Mouse (Mus musculus): Measurements from ENCODE around the gene Corin.

Corin gene

DNA sequence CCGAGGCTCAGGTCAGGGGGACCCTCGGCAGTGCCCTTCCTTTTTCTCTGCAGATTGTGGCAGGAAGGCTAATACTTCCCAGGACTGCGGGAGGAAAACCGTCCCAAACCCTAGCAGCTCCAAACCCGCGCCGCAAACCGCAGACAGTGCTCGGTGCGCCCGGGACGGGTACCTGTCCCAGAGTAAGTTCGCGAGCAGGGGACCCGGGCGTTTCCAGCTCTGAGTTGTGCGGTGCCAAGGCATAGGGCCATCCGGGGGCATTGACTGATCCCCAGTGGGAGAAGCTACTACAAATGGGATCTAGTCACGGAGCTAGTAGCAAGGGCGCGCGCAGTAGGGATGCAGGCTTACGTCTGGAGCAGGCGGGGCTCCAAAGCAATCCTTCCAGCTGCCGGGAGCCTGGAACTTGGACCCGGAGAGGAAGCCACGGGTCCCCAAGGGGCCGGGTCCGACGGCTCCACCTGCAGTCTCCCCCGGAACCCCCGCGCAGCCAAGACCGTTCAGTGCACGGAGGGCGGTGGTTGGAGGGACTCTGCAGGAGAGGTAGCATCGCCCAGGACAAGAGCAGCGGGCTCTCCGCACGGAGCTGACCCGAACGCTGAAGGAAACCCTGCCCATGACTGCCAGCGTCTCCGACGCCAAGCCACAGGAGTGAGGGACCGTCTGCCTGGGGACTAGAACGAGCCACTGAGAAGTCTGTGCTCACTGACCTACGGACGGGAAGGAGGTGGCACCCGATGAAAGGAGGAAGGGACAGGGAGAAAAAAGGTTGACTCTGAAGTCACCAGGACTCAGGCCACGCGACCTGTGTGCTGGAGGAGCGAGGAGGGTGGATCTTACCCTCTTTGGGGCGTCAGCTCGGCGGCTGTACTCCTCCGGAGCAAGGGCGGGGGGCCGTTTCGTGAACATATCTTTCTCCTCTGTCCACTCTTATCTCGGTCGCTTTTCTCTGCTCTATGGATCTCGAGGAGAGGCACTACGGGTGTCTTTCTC is at the start of gene Corin:
Corin (minus strand) TSS at position 943 of the 993 bp plus-strand sequence.
- DNase-seq (ENCODE audit: low read depth, low spot score), result no peak

DNA sequence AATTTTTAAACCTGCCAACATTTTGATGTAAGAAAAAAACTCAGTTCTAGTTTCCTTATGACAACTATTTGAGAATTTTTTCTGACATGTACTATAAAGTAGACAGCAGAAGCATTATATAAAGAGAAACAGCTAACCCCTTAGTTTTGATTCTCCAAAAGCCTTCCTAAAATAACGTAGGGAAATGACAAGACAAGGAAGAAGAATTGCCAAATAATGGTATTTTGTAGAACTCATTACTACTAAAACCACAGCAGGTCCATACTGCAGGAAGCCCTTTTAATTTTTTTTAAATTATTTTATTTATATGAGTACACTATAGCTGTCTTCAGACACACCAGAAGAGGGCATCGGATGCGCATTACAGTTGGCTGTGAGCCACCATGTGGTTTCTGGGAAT is 46.9 kb upstream of the Corin start:
- DNase-seq (ENCODE audit: low read depth, low spot score), result no peak

DNA sequence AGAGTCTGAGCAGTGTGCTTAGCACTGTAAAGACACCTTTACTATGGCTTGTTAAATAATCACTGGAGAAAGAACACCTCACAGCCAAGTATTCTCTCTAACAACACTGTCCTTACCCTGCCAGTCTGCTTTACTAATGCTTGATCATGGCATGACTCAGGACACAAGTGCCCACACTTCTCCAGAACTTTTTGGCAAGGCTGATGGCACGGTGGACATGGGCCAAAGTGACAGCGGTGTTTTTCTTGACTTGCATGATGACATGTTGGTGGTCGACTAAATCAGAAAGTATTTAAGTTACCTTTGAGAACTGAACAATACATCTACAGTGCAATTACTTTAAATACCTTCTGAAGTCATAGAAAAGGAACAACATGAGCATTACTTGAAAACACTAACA is 24.6 kb upstream of the Corin start:
- DNase-seq (ENCODE audit: low read depth, low spot score), result no peak

DNA sequence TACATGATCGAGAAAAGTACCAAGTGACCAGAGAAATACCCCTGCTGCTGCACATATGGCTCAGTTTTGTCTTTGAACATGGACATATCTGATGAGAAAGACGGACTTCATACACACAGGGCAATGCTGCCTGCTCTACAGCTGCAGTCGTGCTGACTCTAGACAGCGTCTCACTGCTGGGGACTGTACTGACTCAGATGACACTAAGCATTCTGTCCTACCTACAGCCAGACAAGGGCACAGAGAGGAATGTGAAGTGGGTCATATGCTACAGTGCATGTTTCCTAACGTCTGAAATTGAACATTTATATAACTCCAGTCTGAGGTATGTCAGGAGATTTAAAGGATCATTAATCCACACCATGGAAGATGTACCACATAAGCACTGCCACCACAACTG is 9.5 kb upstream of the Corin start:
- DNase-seq (ENCODE audit: low read depth, low spot score), result no peak

DNA sequence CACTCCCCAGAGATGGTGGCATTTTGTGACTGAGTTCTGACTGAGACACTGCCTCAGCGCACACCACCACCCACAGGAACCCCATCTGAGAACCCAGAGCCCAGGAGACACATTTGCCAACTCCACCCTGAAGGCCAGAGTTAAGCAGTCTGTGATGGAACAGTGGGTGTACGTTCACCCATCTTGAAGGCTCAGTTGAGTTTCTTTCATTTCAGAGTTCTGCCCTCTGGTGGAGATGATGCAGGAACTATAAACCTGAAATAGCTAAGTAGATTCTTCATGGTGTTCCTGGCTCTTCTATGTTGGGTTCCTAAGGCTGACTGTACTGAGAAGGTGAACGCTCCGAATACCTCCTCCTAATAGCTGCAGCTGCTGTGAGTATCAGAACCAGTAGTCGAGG is 1.5 kb upstream of the Corin start:
- DNase-seq (ENCODE audit: low read depth, low spot score), result no peak

DNA sequence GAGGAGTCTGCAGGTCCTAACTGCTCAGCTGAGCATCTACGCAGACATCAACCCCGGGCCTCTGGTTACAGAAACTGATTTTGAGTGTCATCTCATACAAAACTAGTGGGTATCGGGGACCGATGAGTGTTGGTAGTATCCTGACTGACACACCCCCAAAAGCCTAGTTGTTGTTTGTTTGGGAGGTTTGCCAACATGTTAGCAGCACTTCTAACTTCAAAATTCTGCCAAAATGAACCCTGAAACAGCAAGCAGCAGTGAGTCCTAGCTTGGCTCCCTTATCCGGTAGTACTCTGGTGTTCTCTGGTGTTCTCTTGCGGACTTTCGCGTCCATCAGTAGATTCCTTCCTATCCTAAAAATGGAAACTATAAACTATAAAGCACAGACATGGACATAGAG is 1.5 kb downstream of the Corin start:
- DNase-seq (ENCODE audit: low read depth, low spot score), result no peak

DNA sequence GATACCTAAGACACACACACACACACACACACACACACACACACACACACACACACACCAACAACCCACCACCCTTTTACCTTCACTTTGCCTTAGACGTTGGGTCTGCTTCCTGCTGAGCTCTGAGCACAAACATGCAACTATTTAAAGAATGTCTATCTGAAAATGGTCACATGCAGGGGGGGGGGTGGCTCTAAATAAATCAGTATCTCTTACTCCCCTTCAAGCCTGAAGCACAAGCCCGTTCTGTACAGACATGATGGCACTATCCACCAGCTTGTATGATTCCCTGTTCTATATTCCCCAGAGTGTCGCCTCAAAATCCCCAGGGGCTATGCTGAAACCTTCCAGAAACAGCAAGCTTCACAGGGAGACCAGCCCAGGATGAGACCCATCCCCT is 2.5 kb downstream of the Corin start:
- no peak for DNase-seq (ENCODE audit: low read depth, low spot score)

DNA sequence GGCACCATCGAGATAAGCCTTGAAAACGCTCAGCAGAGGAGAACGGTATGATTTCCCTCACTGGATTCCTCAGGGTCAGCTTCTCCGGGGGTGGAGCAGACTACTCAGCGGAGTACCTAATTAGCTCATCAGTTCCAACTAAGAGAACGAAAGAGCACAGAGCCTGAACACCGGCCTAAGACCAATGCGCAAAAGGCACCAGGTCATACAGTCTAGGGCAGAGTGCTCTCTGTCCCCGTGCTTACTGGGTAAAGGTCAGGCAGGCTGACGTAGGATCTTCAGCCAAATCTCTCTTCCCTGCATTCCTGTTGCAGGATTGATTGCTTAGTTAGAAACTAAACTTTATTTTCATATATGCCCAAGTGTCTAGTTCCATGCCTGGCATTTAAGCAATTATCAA is 6.0 kb downstream of the Corin start:
- no peak for DNase-seq (ENCODE audit: low read depth, low spot score)

DNA sequence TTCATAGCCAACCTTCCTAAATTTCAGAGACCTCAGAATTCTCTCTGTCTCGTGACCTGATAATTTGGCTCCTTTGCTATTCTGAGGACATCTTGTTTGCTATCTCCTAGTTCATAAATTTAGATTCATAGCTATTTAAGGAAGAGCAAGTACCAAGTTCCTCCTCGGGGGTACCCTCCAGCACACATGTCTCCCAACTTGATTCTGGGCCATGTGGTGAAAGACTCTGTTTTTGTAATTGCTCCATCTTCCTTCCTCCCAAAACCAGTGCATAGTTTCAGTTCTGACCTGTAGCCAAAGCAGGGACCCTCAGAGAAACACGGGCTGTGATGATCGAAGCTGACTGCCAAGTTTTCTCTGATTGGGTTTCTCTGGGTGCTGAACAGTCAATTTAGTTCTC is 7.5 kb downstream of the Corin start:
- DNase-seq (ENCODE audit: low read depth, low spot score), result no peak

DNA sequence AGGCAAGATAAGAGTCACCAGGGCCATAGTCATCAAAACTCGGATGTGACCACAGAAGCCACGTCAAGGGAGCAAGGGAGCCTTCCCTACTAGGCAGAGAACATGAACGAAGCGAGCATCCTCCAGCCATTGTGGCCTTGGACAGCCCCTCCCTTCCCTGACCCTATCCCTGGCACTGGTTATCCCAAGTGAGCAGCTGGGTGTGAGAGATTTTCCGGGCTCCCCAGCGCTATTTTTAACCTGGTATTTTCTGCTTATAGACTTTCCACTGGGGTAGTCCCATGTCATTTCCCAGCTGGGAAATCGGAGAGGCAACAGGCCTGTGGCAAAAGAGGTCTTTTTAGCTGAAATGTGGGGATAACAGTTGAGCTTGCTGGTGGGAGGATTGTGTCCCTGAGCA is 10.4 kb downstream of the Corin start:
- no peak for DNase-seq (ENCODE audit: low read depth, low spot score)

DNA sequence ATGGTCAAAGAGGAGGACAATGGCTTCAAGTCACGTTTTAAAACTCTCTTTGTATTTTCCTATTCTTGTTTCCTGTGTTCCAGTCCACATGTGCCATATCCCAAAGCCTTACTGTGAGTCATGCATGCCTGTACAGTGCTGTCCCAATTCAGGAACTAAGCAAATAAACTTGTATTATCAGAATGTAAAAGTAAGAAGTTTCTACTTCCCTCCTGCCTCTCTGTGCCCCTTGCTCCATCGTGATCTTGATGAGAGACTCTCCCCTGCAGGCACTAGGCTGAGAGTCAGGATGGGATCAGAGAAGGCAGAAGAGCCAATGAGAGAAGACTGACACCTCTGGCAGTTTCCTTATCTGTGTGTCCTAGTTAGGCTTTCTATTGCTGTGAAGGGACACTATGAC is 13.0 kb downstream of the Corin start:
- DNase-seq (ENCODE audit: low read depth, low spot score), result no peak

DNA sequence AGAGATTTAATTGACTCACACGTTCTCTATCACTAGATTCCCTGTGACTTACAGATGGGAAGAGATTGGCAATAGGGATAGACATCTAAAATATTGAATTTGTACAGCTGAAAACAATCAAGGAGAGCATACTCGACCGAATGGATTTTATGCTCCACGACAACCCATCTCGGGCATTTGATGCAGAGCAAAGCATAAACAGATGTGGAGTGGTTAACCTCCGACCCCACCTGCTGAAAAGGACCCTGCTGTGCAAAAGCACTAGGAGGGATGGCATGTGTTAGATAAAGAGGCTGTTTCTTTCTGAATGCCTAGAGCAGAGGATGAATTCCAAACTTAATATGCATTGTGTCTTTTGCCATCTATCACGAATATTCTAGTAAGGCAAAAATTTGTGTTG is 23.8 kb downstream of the Corin start:
- DNase-seq (ENCODE audit: low read depth, low spot score), result no peak

DNA sequence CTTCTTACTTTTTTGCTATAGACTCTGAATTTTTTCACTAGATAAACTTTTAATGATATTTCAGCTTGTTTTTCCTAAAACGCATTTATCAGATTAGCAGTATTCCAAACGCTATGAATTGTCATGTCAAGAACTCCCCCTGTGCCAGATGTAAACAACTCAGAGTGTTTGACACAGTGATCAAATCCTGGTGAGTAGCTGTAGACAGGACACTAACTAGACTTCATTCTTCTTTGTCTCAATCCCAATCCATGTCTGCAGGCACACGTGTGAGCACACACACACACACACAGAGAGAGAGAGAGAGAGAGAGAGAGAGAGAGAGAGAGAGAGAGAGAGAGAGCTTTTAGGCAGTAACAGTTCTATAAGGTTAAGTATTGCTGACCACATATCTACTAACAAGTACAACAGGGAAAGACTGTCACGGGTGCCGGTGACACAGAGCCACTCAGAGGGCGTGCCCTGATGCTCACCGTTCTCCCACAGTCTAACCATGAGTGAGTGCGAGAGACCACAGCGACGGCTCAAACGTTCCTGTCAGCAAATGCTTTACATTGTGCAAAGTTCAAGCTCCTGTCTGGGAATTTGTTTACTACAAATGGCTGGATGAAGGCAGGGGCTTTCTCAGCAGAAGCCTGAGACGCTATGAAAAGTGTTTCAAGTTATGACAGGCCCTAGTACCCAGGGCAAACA is 31.8 kb downstream of the Corin start:
- DNase-seq (ENCODE audit: low read depth, low spot score), result no peak

DNA sequence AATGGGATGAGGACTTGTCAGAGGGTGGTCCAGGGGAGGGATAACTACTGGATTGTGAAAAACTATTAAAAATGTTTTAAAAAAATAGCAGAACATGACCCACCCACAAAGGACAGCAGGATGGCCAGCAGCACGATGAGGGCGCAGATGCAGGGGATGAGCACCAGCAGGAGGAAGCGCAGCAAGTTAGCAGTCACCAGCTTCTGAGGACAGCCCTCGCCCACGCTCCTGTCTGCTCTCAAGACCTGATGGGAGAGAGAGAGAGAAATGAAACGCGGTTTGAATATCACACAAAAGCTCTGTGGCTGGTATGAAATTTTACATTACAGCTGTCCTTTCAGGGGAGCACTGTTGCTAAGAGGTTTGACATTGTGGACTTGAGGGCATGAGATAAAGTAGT is 32.5 kb downstream of the Corin start:
- DNase-seq (ENCODE audit: low read depth, low spot score), result no peak

DNA sequence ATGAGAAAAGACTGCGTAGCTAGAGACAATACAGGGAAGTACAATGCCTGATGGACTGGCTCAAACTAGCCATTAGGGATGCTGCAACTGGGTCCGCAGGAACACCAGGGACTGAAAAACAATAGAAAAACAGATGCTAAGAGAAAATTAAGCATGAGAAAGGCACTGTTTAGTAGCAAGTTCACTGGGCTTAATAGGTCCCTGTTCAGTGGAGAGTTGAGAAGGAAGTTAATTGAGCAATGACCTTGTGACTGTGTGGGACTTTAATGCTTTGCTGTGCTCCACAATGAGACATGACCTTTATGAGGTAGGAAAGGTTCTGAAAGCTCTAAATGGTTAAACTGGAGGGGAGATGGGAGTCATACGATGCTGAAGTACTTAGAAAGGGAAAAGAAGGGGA is 39.3 kb downstream of the Corin start:
- no peak for DNase-seq (ENCODE audit: low read depth, low spot score)

DNA sequence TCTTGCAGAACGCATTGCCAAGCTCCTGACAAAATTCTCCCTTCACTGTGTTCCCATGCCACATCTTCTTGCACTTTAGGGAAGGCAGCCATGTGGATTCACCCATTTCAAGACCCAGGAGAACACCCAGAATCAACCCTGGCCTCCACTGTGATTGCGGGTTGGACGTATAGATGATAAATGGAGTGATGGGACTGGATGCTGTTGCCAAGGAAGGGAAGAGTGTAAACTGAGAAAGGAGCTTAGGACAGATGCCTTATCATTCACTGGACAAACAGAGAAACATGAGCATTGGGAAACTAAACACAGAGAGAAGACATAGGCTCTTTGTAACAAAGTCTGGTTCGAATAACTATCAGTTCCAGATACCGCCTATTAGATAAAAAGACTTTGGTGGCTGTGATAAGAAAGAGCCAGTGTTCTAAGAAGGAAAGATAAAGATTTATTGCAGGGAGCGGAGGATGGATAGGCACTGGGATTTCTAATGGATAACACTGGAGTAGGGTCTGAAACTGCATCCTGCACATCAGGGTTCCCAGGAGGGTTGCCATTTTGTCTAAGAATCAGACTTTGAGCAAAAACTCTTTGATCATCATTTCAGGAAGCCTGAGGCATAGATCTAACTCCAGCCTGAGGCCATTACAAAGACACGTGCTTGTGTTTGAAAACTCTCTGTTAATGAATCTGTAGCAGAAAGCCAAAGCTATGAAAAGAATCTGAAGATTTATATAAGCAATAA is 44.7 kb downstream of the Corin start:
- no peak for DNase-seq (ENCODE audit: low read depth, low spot score)

DNA sequence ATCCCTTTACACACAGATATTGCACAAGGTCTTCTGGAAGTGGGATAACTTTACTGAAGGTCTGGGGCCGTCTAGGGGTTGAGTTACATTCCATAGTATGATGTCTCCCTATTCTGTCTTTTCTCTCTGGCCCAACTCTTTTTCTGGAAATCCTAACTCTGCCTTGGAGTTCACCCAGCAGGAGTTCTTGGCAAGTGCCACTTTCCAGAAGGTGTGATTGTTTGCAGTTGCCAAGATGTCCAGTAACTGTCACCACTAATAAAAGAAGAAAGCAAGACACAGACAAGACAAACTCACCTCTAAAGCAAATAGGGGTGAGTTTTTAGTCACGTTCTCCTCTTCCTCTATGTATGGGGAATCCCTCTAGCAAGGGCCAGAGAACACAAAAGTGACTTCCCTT is 50.6 kb downstream of the Corin start:
- no peak for DNase-seq (ENCODE audit: low read depth, low spot score)

DNA sequence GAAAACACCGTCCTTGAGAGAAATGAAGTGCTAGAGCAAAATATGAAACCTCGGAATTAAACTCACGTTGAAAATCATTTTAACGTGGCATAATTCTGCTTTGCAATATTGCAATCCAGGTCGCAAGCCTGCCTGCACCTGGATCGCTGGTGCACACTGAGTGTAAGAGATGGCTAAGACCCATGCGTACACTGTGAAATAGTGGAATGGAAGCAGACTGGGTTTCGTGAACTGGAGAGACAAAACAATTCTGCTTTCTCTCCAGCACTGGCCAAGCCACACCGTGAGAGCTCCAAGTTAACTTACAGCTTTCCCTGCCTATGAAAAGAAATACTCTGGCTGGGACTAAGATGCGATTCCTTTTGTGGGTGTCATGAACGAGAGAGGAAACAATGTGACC is 51.1 kb downstream of the Corin start:
- DNase-seq (ENCODE audit: low read depth, low spot score), result no peak

DNA sequence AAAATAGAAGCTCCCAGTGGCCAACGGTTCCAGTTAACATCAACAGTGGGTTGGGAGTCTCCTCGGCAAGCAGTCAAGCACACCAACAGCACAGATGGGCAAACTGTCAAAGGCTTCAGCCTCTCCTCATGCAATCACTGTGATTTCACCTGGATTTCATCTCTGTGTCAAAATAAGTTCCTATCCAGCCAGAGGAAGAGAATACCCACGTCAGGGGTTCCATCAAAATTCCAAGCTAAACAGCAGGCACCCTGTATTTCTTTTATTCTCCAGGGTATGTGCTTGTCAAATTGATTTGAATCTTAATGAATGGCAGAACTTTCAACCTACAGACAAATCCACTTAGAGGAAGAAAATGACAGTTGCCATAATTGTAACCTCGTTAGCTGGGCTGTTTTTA is 51.5 kb downstream of the Corin start:
- DNase-seq (ENCODE audit: low read depth, low spot score), result no peak

DNA sequence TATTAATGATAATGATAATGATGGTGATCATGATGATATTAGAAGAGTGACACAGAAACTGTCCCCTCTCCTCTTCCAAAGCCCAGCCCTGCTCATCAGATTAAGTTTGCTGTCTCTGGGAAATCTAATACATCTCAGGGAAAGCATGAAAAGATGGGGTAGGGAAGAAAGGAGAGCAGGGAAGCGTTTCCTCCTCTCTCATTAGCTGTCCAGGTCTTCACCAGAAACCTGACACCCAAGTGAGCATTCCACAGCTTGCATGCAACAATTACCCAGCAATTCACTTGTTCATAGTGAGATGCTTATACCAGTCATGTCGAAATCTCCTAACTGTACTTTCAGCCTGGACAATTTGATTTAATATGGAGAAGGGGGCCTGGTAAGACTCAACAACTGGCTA is 55.4 kb downstream of the Corin start:
- no peak for DNase-seq (ENCODE audit: low read depth, low spot score)

DNA sequence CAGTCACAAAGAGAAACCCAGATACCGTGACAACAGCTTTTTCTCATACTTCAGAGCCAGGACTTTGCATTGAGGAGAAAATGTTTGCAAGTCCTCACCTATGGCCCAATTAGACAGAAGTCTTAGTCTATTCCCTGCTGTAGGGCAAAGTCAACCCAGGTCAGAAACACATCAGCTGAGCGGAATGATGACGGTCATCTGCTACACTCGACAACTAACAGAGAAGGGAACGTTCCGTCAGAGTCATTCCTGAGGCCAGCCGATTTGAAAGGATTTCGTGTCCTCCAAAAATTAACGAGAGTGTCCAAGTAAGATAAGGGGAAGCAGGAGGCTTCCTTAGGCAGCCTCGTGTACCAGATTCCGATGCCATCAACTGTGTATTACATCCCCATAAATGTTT is 58.2 kb downstream of the Corin start:
- DNase-seq (ENCODE audit: low read depth, low spot score), result no peak

DNA sequence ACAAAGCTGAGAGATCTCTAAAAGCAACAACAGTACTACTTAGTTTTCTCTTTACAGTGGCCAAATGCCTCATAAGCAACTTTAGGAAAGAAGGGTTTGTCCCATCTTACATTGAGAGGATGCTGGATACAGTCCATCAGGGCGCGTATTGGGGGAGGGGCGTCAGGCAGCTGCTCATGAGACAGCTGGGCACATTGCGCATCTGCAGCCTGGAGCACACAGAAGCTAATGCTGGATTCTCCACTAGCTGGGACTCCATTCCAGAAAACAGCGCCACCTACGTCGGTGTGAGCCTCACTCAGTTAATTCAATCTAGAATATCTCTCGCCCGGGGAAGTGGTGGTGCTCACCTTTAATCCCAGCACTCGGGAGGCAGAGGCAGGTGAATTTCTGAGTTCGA is 60.3 kb downstream of the Corin start:
- DNase-seq (ENCODE audit: low read depth, low spot score), result no peak

Measured in c-Kit-negative CD71-positive TER-119-positive erythroid progenitor cells, embryonic 14.5 days (primary cell).